Mouse (Mus musculus) spleen, postnatal 10 days (tissue): ENCODE measurements around the gene Gm5431.
A peak's percentile ranks its signal among the peaks of the same experiment; 100 is the strongest.
"Not testable (repeated sequence)": the region's sequence is repeated elsewhere in the genome, so short reads cannot be mapped to it uniquely, and the experiment has no call there.

Experiments used
- DNase-seq, 2 experiments: peaks; one replicate each; pipeline ENCODE4 v3.0.0; 2021 to 2022; ENCODE audit warnings: low spot score in 2 of 2

Gm5431 gene

GRCm38 (mm10) chr11:48902021-48902420 lies at the start of gene Gm5431:
Gene Gm5431 (minus strand): TSS chr11:48902214.
- DNase-seq: peak in 1 of 2 experiments; percentile 13

GRCm38 (mm10) chr11:48946090-48946489 lies 44.1 kb upstream of the Gm5431 start, which contains the start of gene Psme2b:
Gene Psme2b (minus strand): TSS chr11:48946190.
- not testable (repeated sequence) for DNase-seq

GRCm38 (mm10) chr11:48939286-48939685 lies 37.3 kb upstream of the Gm5431 start:
- DNase-seq: not testable (repeated sequence)

- not testable (repeated sequence) for DNase-seq
Observed at GRCm38 (mm10) chr11:48935291-48935690, 33.3 kb upstream of the Gm5431 start.

GRCm38 (mm10) chr11:48933923-48934322 lies 31.9 kb upstream of the Gm5431 start:
- not testable (repeated sequence) for DNase-seq

GRCm38 (mm10) chr11:48933422-48933821 lies 31.4 kb upstream of the Gm5431 start:
- DNase-seq: not testable (repeated sequence)

- not testable (repeated sequence) for DNase-seq
Observed at GRCm38 (mm10) chr11:48928068-48928467, 26.1 kb upstream of the Gm5431 start.

- not testable (repeated sequence) for DNase-seq
Observed at GRCm38 (mm10) chr11:48926437-48926836, 24.4 kb upstream of the Gm5431 start.

- DNase-seq: not testable (repeated sequence)
Observed at GRCm38 (mm10) chr11:48923818-48924217, 21.8 kb upstream of the Gm5431 start.

GRCm38 (mm10) chr11:48918380-48918779 lies 16.4 kb upstream of the Gm5431 start:
- DNase-seq: no peak

- DNase-seq: no peak
Observed at GRCm38 (mm10) chr11:48913611-48914010, 11.6 kb upstream of the Gm5431 start.

- DNase-seq: no peak
Observed at GRCm38 (mm10) chr11:48908459-48908858, 6.4 kb upstream of the Gm5431 start.

GRCm38 (mm10) chr11:48901567-48901930 lies 465 bp downstream of the Gm5431 start:
- peak in 1 of 2 experiments; percentile 15 for DNase-seq

- DNase-seq: peak in 1 of 2 experiments; percentile 22
Observed at GRCm38 (mm10) chr11:48900654-48901566, 1.1 kb downstream of the Gm5431 start.

GRCm38 (mm10) chr11:48898812-48899431 lies 3.1 kb downstream of the Gm5431 start:
- no peak for DNase-seq

- no peak for DNase-seq
Observed at GRCm38 (mm10) chr11:48876680-48877079, 25.3 kb downstream of the Gm5431 start.

GRCm38 (mm10) chr11:48875343-48875837 lies 26.6 kb downstream of the Gm5431 start:
- not testable (repeated sequence) for DNase-seq

- DNase-seq: peak; percentile 48 to 72
Observed at GRCm38 (mm10) chr11:48874465-48874864, 27.5 kb downstream of the Gm5431 start.

GRCm38 (mm10) chr11:48873591-48874290 lies 28.3 kb downstream of the Gm5431 start:
- peak in 1 of 2 experiments; percentile 44 for DNase-seq

GRCm38 (mm10) chr11:48872695-48873300 lies 29.2 kb downstream of the Gm5431 start:
- DNase-seq: no peak

- DNase-seq: peak; percentile 51 to 60
Observed at GRCm38 (mm10) chr11:48871817-48872541, 30.0 kb downstream of the Gm5431 start.
